20 mouse cellular contexts compared by ENCODE assay signal in genomic region chr11:53758033-53758432, GRCm38 (mm10). TPM values are rescaled to one million over a fixed set of nuclear protein-coding genes. Genes with fewer than 3 reads are reported as not detected.
A peak's percentile ranks its signal among the peaks of the same experiment; 100 is the strongest.
DNase-seq lines count a peak whose midpoint lies in the region; ATAC-seq and TF ChIP-seq lines count a peak whose summit lies in the region.
"Not testable (repeated sequence)": the region's sequence is repeated elsewhere in the genome, so short reads cannot be mapped to it uniquely, and the experiment has no call there.
"Had no signal": no experiment of that assay in that cellular context is flagged by ENCODE, and none has a peak within 500 bp of the region (broad histone marks: within the 10 kb centered on the region; RNA-seq: fewer than 3 reads in every experiment).

No protein-coding gene starts in this region.

- not testable (repeated sequence) for H3K9me3 ChIP-seq in forebrain, embryonic 11.5 days (ENCODE audit: control insufficient read depth, low read length); heart, postnatal 0 days (replicated peaks; ENCODE audit: control insufficient read depth, low read length); lung, postnatal 0 days (ENCODE audit: low read length)

- not testable (repeated sequence) for TF ChIP-seq EP300 in heart, postnatal 0 days (IDR thresholded peaks at IDR 0.05; ENCODE audit: low read depth); lung, postnatal 0 days (IDR thresholded peaks at IDR 0.05)

- peaks cover 16% of the 10 kb centered on the region; the same call in 1 of the 2 replicates for H3K4me1 ChIP-seq in forebrain, embryonic 11.5 days (replicated peaks; ENCODE audit: control insufficient read depth, insufficient read depth, low read length)
- H3K4me1 ChIP-seq in heart, postnatal 0 days (ENCODE audit: control insufficient read depth, insufficient read depth) = peaks cover 31% of the 10 kb centered on the region
- H3K4me1 ChIP-seq in lung, postnatal 0 days (ENCODE audit: insufficient read depth, low read depth, low read length) = peaks cover 22% of the 10 kb centered on the region

- not testable (repeated sequence) for H3K36me3 ChIP-seq in forebrain, embryonic 11.5 days (ENCODE audit: control insufficient read depth, insufficient read depth, low read length); heart, postnatal 0 days (replicated peaks; ENCODE audit: control insufficient read depth, insufficient read depth, low read length); lung, postnatal 0 days (ENCODE audit: insufficient read depth, low read length)

- ATAC-seq in forebrain, embryonic 11.5 days (replicated peaks; ENCODE audit: low FRiP score); heart, postnatal 0 days (ENCODE audit: insufficient read depth, low read depth); lung, postnatal 0 days: not testable (repeated sequence)

- H3K4me3 ChIP-seq in forebrain, embryonic 11.5 days (ENCODE audit: low read depth, low read length); heart, postnatal 0 days (ENCODE audit: low read depth, low read length); lung, postnatal 0 days (ENCODE audit: low read depth, low read length): not testable (repeated sequence)

- WGBS in forebrain, embryonic 11.5 days = 81% methylated on average over 9 of the region's 9 CpGs
- WGBS in heart, postnatal 0 days = 71% methylated on average over 8 of the region's 9 CpGs
- 81% methylated on average over 9 of the region's 9 CpGs for WGBS in lung, postnatal 0 days

- H3K27me3 ChIP-seq in forebrain, embryonic 11.5 days (ENCODE audit: control insufficient read depth, insufficient read depth, low read length); heart, postnatal 0 days (ENCODE audit: control insufficient read depth, insufficient read depth, low read length); lung, postnatal 0 days (replicated peaks; ENCODE audit: insufficient read depth, low read length): not testable (repeated sequence)

- H3K4me2 ChIP-seq in forebrain, embryonic 11.5 days (ENCODE audit: low read depth, low read length, severe bottlenecking); heart, postnatal 0 days (ENCODE audit: low read depth, low read length); lung, postnatal 0 days (replicated peaks; ENCODE audit: low read depth, low read length): not testable (repeated sequence)

- TF ChIP-seq CTCF in heart, postnatal 0 days (IDR thresholded peaks at IDR 0.05; ENCODE audit: low read depth) = peak; percentile 39; the same call in 1 of the 2 replicates
- TF ChIP-seq CTCF in lung, postnatal 0 days (IDR thresholded peaks at IDR 0.05) = peak; percentile 73

- peak; percentile 62 for DNase-seq in CD4-positive, CD25-positive, alpha-beta regulatory T cell, adult 2 months (ENCODE audit: low read depth, low spot score)
- DNase-seq in adrenal gland, adult (ENCODE audit: inconsistent age in 2 of 2, low spot score in 1 of 2) = peak; percentile 40 to 79
- DNase-seq in forebrain, embryonic 11.5 days (ENCODE audit: low spot score) = peak; percentile 39
- DNase-seq in heart, postnatal 0 days (ENCODE audit: low spot score) = not testable (repeated sequence)
- DNase-seq in kidney, postnatal 10 days = peak; percentile 16
- DNase-seq in lung, postnatal 0 days (ENCODE audit: low spot score) = peak; percentile 52
- DNase-seq in natural killer cell, adult 2 months (ENCODE audit: low spot score in 2 of 2) = peak; percentile 49 to 57
- peak; percentile 43 for DNase-seq in testis, postnatal 10 days (ENCODE audit: low spot score)

- H3K27ac ChIP-seq in forebrain, embryonic 11.5 days (ENCODE audit: low read depth, low read length); heart, postnatal 0 days (ENCODE audit: low read depth); lung, postnatal 0 days (ENCODE audit: low read length): not testable (repeated sequence)

- H3K9ac ChIP-seq in forebrain, embryonic 11.5 days (ENCODE audit: low read length); heart, postnatal 0 days (replicated peaks; ENCODE audit: low read depth, low read length); lung, postnatal 0 days (replicated peaks; ENCODE audit: low read depth): not testable (repeated sequence)

RNA-seq across cellular contexts. Expression of gene Irf1, which starts 11.8 kb away (rescaled TPM):
- polyA plus RNA-seq in forebrain, embryonic 11.5 days (2014; fragmentation: Nextera tagmentation; extraction: Ambion mirVana) = 4.0 and 4.3 TPM in 2 replicates
- 4.6 and 9.1 TPM in 2 replicates for total RNA-seq in heart, postnatal 0 days (2014; rRNA removed; ENCODE audit: low replicate concordance)
- 9.4 and 9.6 TPM in 2 replicates for polyA plus RNA-seq in heart, postnatal 0 days (2015; fragmentation: Nextera tagmentation; extraction: Ambion mirVana)
- polyA plus RNA-seq in lung, postnatal 0 days (2015; fragmentation: Nextera tagmentation; extraction: Ambion mirVana) = 52.5 and 64.9 TPM in 2 replicates

RNA-seq across cellular contexts. Expression of gene Gm17334, which starts 15.0 kb away (rescaled TPM):
- polyA plus RNA-seq in forebrain, embryonic 11.5 days (2014; fragmentation: Nextera tagmentation; extraction: Ambion mirVana) = not detected in 2 replicates
- not detected in 2 replicates for total RNA-seq in heart, postnatal 0 days (2014; rRNA removed; ENCODE audit: low replicate concordance)
- polyA plus RNA-seq in heart, postnatal 0 days (2015; fragmentation: Nextera tagmentation; extraction: Ambion mirVana) = not detected in 2 replicates
- 0.46 and 0.61 TPM in 2 replicates for polyA plus RNA-seq in lung, postnatal 0 days (2015; fragmentation: Nextera tagmentation; extraction: Ambion mirVana)
- polyA plus RNA-seq: embryonic facial prominence, embryonic 12.5 days; heart, embryonic 15.5 days; hindbrain, embryonic 11.5 days; liver, embryonic 11.5 days; macrophage; neural tube, embryonic 12.5 days had no signal

RNA-seq across cellular contexts. Expression of gene Il5, which starts 37.4 kb away (rescaled TPM):
- polyA plus RNA-seq in forebrain, embryonic 11.5 days (2014; fragmentation: Nextera tagmentation; extraction: Ambion mirVana) = not detected in 2 replicates
- total RNA-seq in heart, postnatal 0 days (2014; rRNA removed; ENCODE audit: low replicate concordance) = not detected in 2 replicates
- polyA plus RNA-seq in heart, postnatal 0 days (2015; fragmentation: Nextera tagmentation; extraction: Ambion mirVana) = 0.07 TPM in 2 replicates
- polyA plus RNA-seq in lung, postnatal 0 days (2015; fragmentation: Nextera tagmentation; extraction: Ambion mirVana) = not detected in 2 replicates
- total RNA-seq: adrenal gland, postnatal 4 days; gastrocnemius, postnatal 36 days; layer of hippocampus, postnatal 25 days; left cerebral cortex, postnatal 36 days had no signal
- polyA plus RNA-seq: embryonic facial prominence, embryonic 12.5 days; heart, embryonic 15.5 days; hindbrain, embryonic 11.5 days; liver, embryonic 11.5 days; macrophage; midbrain, embryonic 14.5 days; neural tube, embryonic 12.5 days; stomach, embryonic 14.5 days had no signal

RNA-seq across cellular contexts. Expression of gene Rad50, which starts 50.9 kb away (rescaled TPM):
- 24.3 and 27.6 TPM in 2 replicates for polyA plus RNA-seq in forebrain, embryonic 11.5 days (2014; fragmentation: Nextera tagmentation; extraction: Ambion mirVana)
- total RNA-seq in heart, postnatal 0 days (2014; rRNA removed; ENCODE audit: low replicate concordance) = 4.6 and 5.9 TPM in 2 replicates
- 13.5 and 14.9 TPM in 2 replicates for polyA plus RNA-seq in heart, postnatal 0 days (2015; fragmentation: Nextera tagmentation; extraction: Ambion mirVana)
- polyA plus RNA-seq in lung, postnatal 0 days (2015; fragmentation: Nextera tagmentation; extraction: Ambion mirVana) = 18.1 and 19.4 TPM in 2 replicates
